Mouse (Mus musculus) testis, adult 2 months (tissue): ENCODE results near the gene Tiam1.

Experiments used
- CTCF ChIP-seq: fragments of 200-500 bp; IDR thresholded peaks from 2 replicates; pipeline ENCODE4 v1.5.1; 2012; ENCODE audit warnings: low read depth, mild to moderate bottlenecking, inconsistent platforms, low read length, moderate library complexity; ENCODE audit not compliant: control insufficient read depth, insufficient read depth, insufficient replicate concordance
- POLR2A ChIP-seq: fragments of 200-500 bp; IDR thresholded peaks from 2 replicates; pipeline ENCODE4 v1.6.1; 2012; ENCODE audit warnings: low read depth, mild to moderate bottlenecking, inconsistent platforms, low read length, moderate library complexity; ENCODE audit not compliant: control insufficient read depth

GRCm38 (mm10) chr16:89876079-89876478 is 267.5 kb downstream of the Tiam1 start:
- TF ChIP-seq POLR2A (no peak), CTCF (no peak)
